Mouse (Mus musculus): ENCODE measurements around the gene Kcnip4.

DNA sequence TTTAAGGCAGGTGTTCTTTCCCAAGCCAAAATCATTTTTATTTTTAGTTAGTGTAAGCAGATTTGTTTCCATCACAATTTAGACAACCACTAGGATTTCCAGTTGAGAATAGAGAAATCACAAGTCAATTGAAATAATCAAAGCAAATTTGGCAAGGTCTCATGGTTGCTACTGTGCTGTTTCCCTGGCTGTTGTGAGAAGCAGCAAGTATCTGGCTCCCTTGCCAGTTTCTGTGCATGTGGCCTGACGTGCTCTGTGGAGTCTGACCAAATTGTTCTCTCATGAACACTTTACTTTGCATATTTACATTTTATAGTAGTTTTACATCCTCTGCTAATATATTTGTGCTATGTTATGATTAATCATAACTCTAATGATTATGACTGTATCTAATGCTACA lies 217.9 kb downstream of the Kcnip4 start:
- TF ChIP-seq CTCF (IDR thresholded peaks at IDR 0.05; ENCODE audit: extremely low read depth, insufficient read depth, insufficient read length, insufficient replicate concordance) (no peak), POLR2A (IDR thresholded peaks at IDR 0.05; ENCODE audit: low read depth, low read length) (no peak)
